Comparison of ENCODE assay signal across 9 mouse cellular contexts in genomic region chr1:185209641-185210176, GRCm38 (mm10). TPM values are rescaled to one million over a fixed set of nuclear protein-coding genes. Genes with fewer than 3 reads are reported as not detected.
DNase-seq lines count a peak whose midpoint lies in the region; ATAC-seq and TF ChIP-seq lines count a peak whose summit lies in the region.
"Had no signal": no experiment of that assay in that cellular context is flagged by ENCODE, and none has a peak within 500 bp of the region (broad histone marks: within the 10 kb centered on the region; RNA-seq: fewer than 3 reads in every experiment).

No protein-coding gene starts in this region.

- no peaks in the 10 kb centered on the region for H3K9me3 ChIP-seq in embryonic facial prominence, embryonic 15.5 days (replicated peaks)
- H3K9me3 ChIP-seq: liver, embryonic 15.5 days; neural tube, embryonic 13.5 days had no signal

- H3K27me3 ChIP-seq in embryonic facial prominence, embryonic 15.5 days = no peaks in the 10 kb centered on the region
- H3K27me3 ChIP-seq: liver, embryonic 15.5 days; neural tube, embryonic 13.5 days had no signal

- DNase-seq in layer of hippocampus, adult 2 months (ENCODE audit: low spot score in 2 of 2) = no peak
- no peak for DNase-seq in layer of hippocampus, adult 8-10 months (ENCODE audit: low spot score in 2 of 2)
- DNase-seq in R1 (ENCODE audit: low read depth, low spot score) = peak; percentile 98
- DNase-seq in heart, postnatal 14 days = no peak
- no peak for DNase-seq in layer of hippocampus, postnatal 36 days

- peaks cover 17% of the 10 kb centered on the region for H3K4me1 ChIP-seq in embryonic facial prominence, embryonic 15.5 days

- H3K4me2 ChIP-seq in embryonic facial prominence, embryonic 15.5 days (replicated peaks) = no peak overlapping the region
- H3K4me2 ChIP-seq: liver, embryonic 15.5 days; neural tube, embryonic 13.5 days had no signal

- H3K36me3 ChIP-seq in embryonic facial prominence, embryonic 15.5 days = no peaks in the 10 kb centered on the region

- no peak for TF ChIP-seq CTCF in layer of hippocampus, adult 2 months (conservative IDR thresholded peaks at IDR 0.05)

- H3K4me3 ChIP-seq in layer of hippocampus, adult 2 months = no peak overlapping the region
- no peak overlapping the region for H3K4me3 ChIP-seq in embryonic facial prominence, embryonic 15.5 days (replicated peaks)
- H3K4me3 ChIP-seq: liver, embryonic 15.5 days; neural tube, embryonic 13.5 days had no signal

- 0 out of 2 replicates have a peak, but pooled peaks have one; percentile 51 for ATAC-seq in embryonic facial prominence, embryonic 15.5 days (ENCODE audit: insufficient number of reproducible peaks, low FRiP score, low TSS enrichment, low read depth)
- peak; percentile 71 for ATAC-seq in megakaryocyte progenitor cell, adult 5-6 weeks (replicated peaks; ENCODE audit: poor library complexity)

- no peak overlapping the region for H3K9ac ChIP-seq in embryonic facial prominence, embryonic 15.5 days
- H3K9ac ChIP-seq: liver, embryonic 15.5 days; neural tube, embryonic 13.5 days had no signal

- peak overlapping the region; percentile 19; the same call in 1 of the 2 replicates for H3K27ac ChIP-seq in layer of hippocampus, adult 2 months
- no peak overlapping the region for H3K27ac ChIP-seq in embryonic facial prominence, embryonic 15.5 days (replicated peaks)
- H3K27ac ChIP-seq: neural tube, embryonic 13.5 days had no signal

- intact Hi-C loops in heart, postnatal 14 days (cut with DNase I) = no loop called here

- WGBS in embryonic facial prominence, embryonic 15.5 days = 33% methylated on average over 8 of the region's 8 CpGs

RNA-seq across cellular contexts. Expression of gene Rab3gap2, which starts 5.8 kb away (rescaled TPM):
- 10 to 100 TPM; 65.8 to 70.8 TPM for total RNA-seq in layer of hippocampus, adult 2 months (2021)
- 10 to 100 TPM; 66.8 to 72.4 (median 70.3) TPM for total RNA-seq in layer of hippocampus, adult 8-10 months (2022)
- polyA plus RNA-seq in embryonic facial prominence, embryonic 15.5 days (2015; fragmentation: Nextera tagmentation; extraction: Ambion mirVana) = 22.0 and 22.9 TPM in 2 replicates
- 35.4 and 37.3 TPM in 2 replicates for total RNA-seq in megakaryocyte progenitor cell, adult 5-6 weeks (2015)
- 49.0 and 58.2 TPM in 2 replicates for total RNA-seq in megakaryocyte progenitor cell, adult 5-6 weeks (2017)
- total RNA-seq in heart, postnatal 14 days (2021) = 10 to 100 TPM; 21.4 to 22.0 TPM
- 10 to 100 TPM; 62.6 to 65.9 TPM for total RNA-seq in layer of hippocampus, postnatal 36 days (2021)
